Mouse (Mus musculus) hindbrain, embryonic 14.5 days (tissue): Measurements from ENCODE around the gene Lefty2. TPM values are rescaled to one million over a fixed set of nuclear protein-coding genes. Genes with fewer than 3 reads are reported as not detected.
A peak's percentile ranks its signal among the peaks of the same experiment; 100 is the strongest.

Experiments used
- ATAC-seq: fragments of 200-750 bp; cut with Nextera tagmentation; 2 replicates; pipeline ENCODE4 v1.8.0; 2017; ENCODE audit warnings: moderate number of reproducible peaks, mild to moderate bottlenecking, moderate TSS enrichment, moderate library complexity; ENCODE audit not compliant: low FRiP score
- DNase-seq: peaks from one replicate; pipeline ENCODE4 v3.0.0-alpha.2; 2015; ENCODE audit warnings: low spot score
- H3K27ac ChIP-seq: fragments of 300-500 bp; sonication (generic); 2 replicates; pipeline ENCODE4 v1.5.1; 2014; ENCODE audit warnings: mild to moderate bottlenecking, moderate library complexity
- H3K27me3 ChIP-seq: fragments of 300-500 bp; sonication (generic); 2 replicates; pipeline ENCODE4 v1.6.1; 2014; ENCODE audit warnings: mild to moderate bottlenecking, low read length, mixed read lengths; ENCODE audit not compliant: control insufficient read depth, insufficient read depth
- H3K36me3 ChIP-seq: fragments of 300-500 bp; sonication (generic); replicated peaks from 2 replicates; pipeline ENCODE4 v1.6.1; 2014; ENCODE audit not compliant: control insufficient read depth, insufficient read depth
- H3K4me1 ChIP-seq: fragments of 300-500 bp; sonication (generic); replicated peaks from 2 replicates; pipeline ENCODE4 v1.6.1; 2014; ENCODE audit warnings: antibody characterized with exemption, low read length, mixed read lengths; ENCODE audit not compliant: control insufficient read depth, insufficient read depth
- H3K4me2 ChIP-seq: fragments of 300-500 bp; sonication (generic); replicated peaks from 2 replicates; pipeline ENCODE4 v1.6.1; 2014; ENCODE audit warnings: mild to moderate bottlenecking, moderate library complexity
- H3K4me3 ChIP-seq: fragments of 300-500 bp; sonication (generic); replicated peaks from 2 replicates; pipeline ENCODE4 v1.5.1; 2014; ENCODE audit warnings: mild to moderate bottlenecking, low read length
- H3K9ac ChIP-seq: fragments of 300-500 bp; sonication (generic); 2 replicates; pipeline ENCODE4 v1.6.1; 2014
- H3K9me3 ChIP-seq: fragments of 300-500 bp; sonication (generic); 2 replicates; pipeline ENCODE4 v1.6.1; 2016; ENCODE audit warnings: low read length; ENCODE audit not compliant: control insufficient read depth
- WGBS: fragments of 180-500 bp; shearing (Covaris S2); extraction: QIAGEN DNeasy Blood & Tissue Kit; methylation state at CpG from one replicate; pipeline ENCODE4 v1.1.7; 2014; 5-methylcytosine and 5-hydroxymethylcytosine counted together
- polyA plus RNA-seq: library from polyadenylated mRNA; unstranded; fragments of >200 nt; fragmentation: Nextera tagmentation; extraction: Ambion mirVana; gene quantifications from 2 replicates; pipeline ENCODE4 v1.2.1, GENCODE M21; 2014

The Lefty2 gene
- polyA plus RNA-seq, 1 experiment from 2014 or later = 1.5 TPM

GRCm38 (mm10) chr1:180870122-180870650 is 22.7 kb upstream of the Lefty2 start:
- H3K4me1 ChIP-seq = no peaks in the 10 kb centered on the region
- ATAC-seq (no peak), DNase-seq (no peak)
- peaks cover 33% of the 10 kb centered on the region for H3K36me3 ChIP-seq
- no peaks in the 10 kb centered on the region for H3K27me3 ChIP-seq
- H3K4me2 ChIP-seq = no peak overlapping the region
- no peaks in the 10 kb centered on the region for H3K9me3 ChIP-seq
- 77% methylated on average over 13 of the region's 13 CpGs for WGBS
- H3K9ac ChIP-seq = no peak overlapping the region
- no peak overlapping the region for H3K4me3 ChIP-seq
- H3K27ac ChIP-seq = no peak overlapping the region

DNA sequence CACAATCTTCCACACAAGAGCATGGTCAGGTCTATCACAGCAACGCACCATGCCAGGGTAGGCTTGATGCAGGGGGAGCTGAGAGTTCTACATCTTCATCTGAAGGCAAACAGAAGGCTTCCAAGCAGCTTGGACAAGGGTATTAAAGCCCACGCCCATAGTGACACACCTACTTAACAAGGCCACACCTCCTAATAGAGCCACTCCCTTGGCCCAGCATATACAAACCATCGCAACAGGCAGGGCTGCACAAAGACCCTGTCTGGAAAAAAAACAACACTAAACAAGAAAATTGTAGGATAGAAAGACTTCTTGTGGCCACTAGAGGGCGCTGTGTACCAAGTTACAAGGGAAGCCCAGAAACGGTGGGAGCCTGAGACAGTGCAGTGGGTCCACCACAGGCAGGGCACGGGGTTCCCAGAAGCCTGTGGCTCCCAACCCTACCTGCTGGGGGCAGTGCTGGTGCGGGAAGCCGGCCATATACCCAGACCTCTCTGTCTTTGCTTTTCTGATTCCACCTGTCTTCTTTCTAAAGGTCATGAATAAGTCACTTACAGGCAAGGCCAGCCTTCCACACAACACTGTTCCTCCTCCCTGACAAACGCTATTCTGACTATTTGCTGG is 18.9 kb upstream of the Lefty2 start:
- Histone ChIP-seq H3K36me3 (no peaks in the 10 kb centered on the region), H3K9ac (no peak overlapping the region), H3K4me2 (no peak overlapping the region), H3K27me3 (no peaks in the 10 kb centered on the region), H3K4me3 (no peak overlapping the region), H3K27ac (no peak overlapping the region), H3K4me1 (no peaks in the 10 kb centered on the region), H3K9me3 (no peaks in the 10 kb centered on the region)
- peak; percentile 34 for DNase-seq
- WGBS = 20% methylated on average over 9 of the region's 9 CpGs
- no peak for ATAC-seq

- H3K9ac ChIP-seq = no peak overlapping the region
- H3K27ac ChIP-seq = no peak overlapping the region
- no peak overlapping the region for H3K4me2 ChIP-seq
- WGBS = 83% methylated on average over 2 of the region's 2 CpGs
- H3K27me3 ChIP-seq = no peaks in the 10 kb centered on the region
- H3K36me3 ChIP-seq = no peaks in the 10 kb centered on the region
- no peak overlapping the region for H3K4me3 ChIP-seq
- H3K4me1 ChIP-seq = no peaks in the 10 kb centered on the region
- DNase-seq = no peak
- no peak for ATAC-seq
- H3K9me3 ChIP-seq = no peaks in the 10 kb centered on the region
Measured at GRCm38 (mm10) chr1:180874615-180875014, 18.3 kb upstream of the Lefty2 start.

- H3K4me3 ChIP-seq = no peak overlapping the region
- no peak overlapping the region for H3K4me2 ChIP-seq
- H3K27me3 ChIP-seq = no peaks in the 10 kb centered on the region
- no peak overlapping the region for H3K9ac ChIP-seq
- H3K4me1 ChIP-seq = no peaks in the 10 kb centered on the region
- no peak overlapping the region for H3K27ac ChIP-seq
- no peaks in the 10 kb centered on the region for H3K9me3 ChIP-seq
- no peak for DNase-seq
- ATAC-seq = no peak
- WGBS = 93% methylated on average over 9 of the region's 9 CpGs
- H3K36me3 ChIP-seq = no peaks in the 10 kb centered on the region
Measured at GRCm38 (mm10) chr1:180875126-180875525, 17.8 kb upstream of the Lefty2 start.

DNA sequence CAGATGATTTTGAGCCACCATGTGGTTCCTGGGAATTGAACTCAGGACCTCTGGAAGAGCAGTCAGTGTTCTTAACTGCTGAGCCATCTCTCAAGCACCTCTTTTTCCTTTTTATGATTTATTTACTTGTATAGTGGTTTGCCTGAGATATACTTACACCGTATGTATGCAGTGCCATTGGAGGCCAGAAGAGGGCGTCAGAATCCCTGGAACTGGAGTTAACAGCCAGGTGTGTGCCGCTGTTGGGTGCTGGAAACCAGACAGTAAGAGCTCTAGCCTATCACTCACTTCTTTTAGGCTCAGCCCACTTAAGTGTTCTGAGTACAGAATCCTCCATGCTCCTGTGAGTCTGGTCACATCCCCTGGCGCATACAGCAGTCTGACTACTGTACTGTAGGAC is 15.4 kb upstream of the Lefty2 start:
- H3K27me3 ChIP-seq = no peaks in the 10 kb centered on the region
- no peak overlapping the region for H3K4me3 ChIP-seq
- DNase-seq = no peak
- 78% methylated on average over 4 of the region's 4 CpGs for WGBS
- no peak overlapping the region for H3K9ac ChIP-seq
- no peaks in the 10 kb centered on the region for H3K36me3 ChIP-seq
- no peak overlapping the region for H3K4me2 ChIP-seq
- no peak overlapping the region for H3K27ac ChIP-seq
- ATAC-seq = no peak
- H3K4me1 ChIP-seq = no peaks in the 10 kb centered on the region
- no peaks in the 10 kb centered on the region for H3K9me3 ChIP-seq

DNA sequence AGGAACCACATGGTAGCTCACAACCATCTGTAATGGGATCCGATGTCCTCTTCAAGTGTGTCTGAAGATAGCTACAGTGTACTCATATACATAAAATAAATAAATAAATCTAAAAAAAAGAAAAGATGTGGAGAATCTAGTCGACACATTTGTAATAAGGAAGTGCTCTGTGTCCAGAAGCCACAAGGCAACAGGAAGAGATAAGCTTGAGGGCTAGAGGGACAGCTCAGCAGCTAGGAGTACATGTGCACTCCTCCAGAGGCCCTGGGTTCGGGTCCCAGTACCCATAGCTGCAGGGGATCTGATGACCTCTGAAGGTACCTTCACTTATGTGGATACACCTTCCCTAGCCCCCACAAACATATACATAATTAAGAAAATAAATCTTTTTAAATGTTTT is 11.1 kb upstream of the Lefty2 start:
- DNase-seq (no peak), ATAC-seq (no peak)
- Histone ChIP-seq H3K27me3 (no peaks in the 10 kb centered on the region), H3K9ac (no peak overlapping the region), H3K27ac (no peak overlapping the region), H3K36me3 (no peaks in the 10 kb centered on the region), H3K9me3 (no peaks in the 10 kb centered on the region), H3K4me1 (no peaks in the 10 kb centered on the region), H3K4me3 (no peak overlapping the region), H3K4me2 (no peak overlapping the region)
- WGBS = 78% methylated on average over 3 of the region's 3 CpGs

DNA sequence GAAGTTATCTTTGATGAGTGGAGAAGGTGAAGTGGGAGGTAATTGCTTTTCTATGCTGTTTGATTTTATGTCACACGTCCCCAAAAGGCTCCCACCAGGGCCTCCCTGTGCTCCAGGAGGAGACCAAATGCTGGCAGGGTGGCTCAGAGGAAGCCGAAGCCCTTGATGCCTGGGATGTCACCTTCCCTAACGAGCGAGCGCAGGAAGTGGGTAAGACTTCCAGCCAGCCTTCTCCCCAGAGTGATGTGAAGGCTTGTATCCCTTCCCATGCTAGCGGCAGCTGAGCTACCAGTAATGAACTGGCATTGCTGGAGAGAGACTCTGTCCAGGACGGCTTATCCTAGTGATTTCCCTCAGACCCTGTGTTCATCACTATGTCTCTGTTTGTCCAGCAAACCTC is 9.2 kb upstream of the Lefty2 start:
- DNase-seq = no peak
- H3K27ac ChIP-seq = no peak overlapping the region
- ATAC-seq = no peak
- 39% methylated on average over 7 of the region's 7 CpGs for WGBS
- peaks cover 5% of the 10 kb centered on the region; the same call in 1 of the 2 replicates for H3K4me1 ChIP-seq
- no peak overlapping the region for H3K4me2 ChIP-seq
- H3K36me3 ChIP-seq = no peaks in the 10 kb centered on the region
- no peak overlapping the region for H3K4me3 ChIP-seq
- H3K9me3 ChIP-seq = no peaks in the 10 kb centered on the region
- no peaks in the 10 kb centered on the region for H3K27me3 ChIP-seq
- no peak overlapping the region for H3K9ac ChIP-seq

GRCm38 (mm10) chr1:180884484-180884883 is 8.4 kb upstream of the Lefty2 start:
- H3K9me3 ChIP-seq = no peaks in the 10 kb centered on the region
- no peaks in the 10 kb centered on the region for H3K36me3 ChIP-seq
- no peaks in the 10 kb centered on the region for H3K27me3 ChIP-seq
- DNase-seq (no peak), ATAC-seq (no peak)
- no peak overlapping the region for H3K4me2 ChIP-seq
- 82% methylated on average over 9 of the region's 9 CpGs for WGBS
- H3K27ac ChIP-seq = no peak overlapping the region
- H3K4me1 ChIP-seq = peaks cover 5% of the 10 kb centered on the region; the same call in 1 of the 2 replicates
- H3K4me3 ChIP-seq = no peak overlapping the region
- no peak overlapping the region for H3K9ac ChIP-seq

DNA sequence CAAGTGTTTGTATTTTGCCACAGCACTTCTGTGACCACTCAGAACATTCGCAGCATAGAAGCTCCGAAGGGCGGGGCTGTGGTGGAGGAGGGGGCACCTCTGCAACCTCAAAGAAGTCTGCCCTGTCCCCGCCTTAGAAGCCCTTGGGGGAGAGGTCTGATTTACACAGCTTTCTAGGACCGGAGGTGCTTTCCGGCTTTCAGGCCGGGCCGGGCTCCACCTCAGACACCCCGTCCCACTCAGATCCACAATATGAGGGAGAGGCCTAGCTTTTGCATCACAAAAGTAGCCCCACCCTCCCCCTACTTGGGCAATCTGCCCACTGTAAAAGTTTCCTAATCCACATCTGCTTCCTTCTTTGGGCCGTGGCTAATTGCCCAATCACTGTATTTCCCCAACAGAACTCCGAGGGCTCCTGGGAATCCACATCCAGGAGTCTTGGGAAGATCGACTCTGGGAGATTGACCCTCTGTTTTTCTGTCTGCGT is 4.3 kb upstream of the Lefty2 start:
- Histone ChIP-seq H3K4me3 (no peak overlapping the region), H3K36me3 (no peaks in the 10 kb centered on the region), H3K4me2 (peak overlapping the region; percentile 6; the same call in 1 of the 2 replicates), H3K4me1 (peaks cover 5% of the 10 kb centered on the region; the same call in 1 of the 2 replicates), H3K9me3 (no peaks in the 10 kb centered on the region), H3K9ac (no peak overlapping the region), H3K27ac (no peak overlapping the region), H3K27me3 (peaks cover 9% of the 10 kb centered on the region; the same call in 1 of the 2 replicates)
- peak; percentile 51; the same call in 1 of the 2 replicates for ATAC-seq
- WGBS = 5% methylated on average over 13 of the region's 13 CpGs
- peak; percentile 35 for DNase-seq
